Mouse (Mus musculus) liver, embryonic 14.5 days (tissue): ENCODE measurements around the gene Bcl9l. TPM values are rescaled to one million over a fixed set of nuclear protein-coding genes. Genes with fewer than 3 reads are reported as not detected.
"Not testable (repeated sequence)": the region's sequence is repeated elsewhere in the genome, so short reads cannot be mapped to it uniquely, and the experiment has no call there.

Experiments used
- ATAC-seq: fragments of 200-750 bp; cut with Nextera tagmentation; 2 replicates; pipeline ENCODE4 v1.8.0; 2017; ENCODE audit warnings: moderate number of reproducible peaks, mild to moderate bottlenecking, moderate library complexity; ENCODE audit not compliant: insufficient read depth
- DNase-seq, 3 experiments: peaks; one replicate each; pipeline ENCODE4 v3.0.0-alpha.2; 2012 to 2013; ENCODE audit warnings: low read depth in 3 of 3, low spot score in 3 of 3
- H3K27ac ChIP-seq: fragments of 300-500 bp; sonication (generic); 2 replicates; pipeline ENCODE4 v1.5.1; 2014; ENCODE audit warnings: moderate library complexity, mild to moderate bottlenecking, control low read depth, inconsistent platforms
- H3K27me3 ChIP-seq: fragments of 300-500 bp; sonication (generic); 2 replicates; pipeline ENCODE4 v1.6.1; 2014; ENCODE audit warnings: mild to moderate bottlenecking, low read length, moderate library complexity; ENCODE audit not compliant: control insufficient read depth, insufficient read depth
- H3K36me3 ChIP-seq: fragments of 300-500 bp; sonication (generic); replicated peaks from 2 replicates; pipeline ENCODE4 v1.6.1; 2014; ENCODE audit warnings: low read depth; ENCODE audit not compliant: control insufficient read depth, insufficient read depth
- H3K4me1 ChIP-seq, 2 experiments: fragments of 200-500 bp in 1 of 2; fragments of 300-500 bp in 1 of 2; sonication (generic) in 1 of 2; replicated peaks; 2 replicates each; pipeline ENCODE4 v1.6.1; 2012 to 2014; ENCODE audit warnings: antibody characterized with exemption in 1 of 2, inconsistent platforms in 1 of 2, low read length in 1 of 2; ENCODE audit not compliant: control insufficient read depth in 2 of 2, insufficient read depth in 2 of 2
- H3K4me2 ChIP-seq: fragments of 300-500 bp; sonication (generic); 2 replicates; pipeline ENCODE4 v1.6.1; 2014; ENCODE audit warnings: low read depth, mild to moderate bottlenecking, control low read depth, moderate library complexity
- H3K4me3 ChIP-seq, 2 experiments: fragments of 200-500 bp in 1 of 2; fragments of 300-500 bp in 1 of 2; sonication (generic) in 1 of 2; 2 replicates each; pipeline ENCODE4 v1.5.1; 2012 to 2014; ENCODE audit warnings: low read depth in 2 of 2, low read length in 2 of 2, mild to moderate bottlenecking in 2 of 2, control low read depth in 1 of 2, inconsistent platforms in 1 of 2, moderate library complexity in 1 of 2; ENCODE audit not compliant: insufficient read depth in 1 of 2
- H3K9ac ChIP-seq: fragments of 300-500 bp; sonication (generic); replicated peaks from 2 replicates; pipeline ENCODE4 v1.6.1; 2014; ENCODE audit warnings: mild to moderate bottlenecking, control low read depth, moderate library complexity
- H3K9me3 ChIP-seq: fragments of 300-500 bp; sonication (generic); 2 replicates; pipeline ENCODE4 v1.6.1; 2016; ENCODE audit warnings: low read length, mixed read lengths; ENCODE audit not compliant: control insufficient read depth
- CTCF ChIP-seq: IDR thresholded peaks from 2 replicates; pipeline ENCODE4 v1.5.1; 2016; ENCODE audit warnings: antibody characterized with exemption, low read depth, control low read depth
- EP300 ChIP-seq: IDR thresholded peaks from 2 replicates; pipeline ENCODE4 v1.6.1; 2016; ENCODE audit warnings: antibody characterized with exemption, low read depth
- WGBS: fragments of 180-500 bp; shearing (Covaris S2); extraction: QIAGEN DNeasy Blood & Tissue Kit; methylation state at CpG from one replicate; pipeline ENCODE4 v1.1.7; 2014; ENCODE audit not compliant: insufficient replicate concordance; 5-methylcytosine and 5-hydroxymethylcytosine counted together
- polyA plus RNA-seq, 2 experiments: library from polyadenylated mRNA; depleted of rRNA in 1 of 2; stranded (reverse) in 1 of 2; unstranded in 1 of 2; fragments of >200 nt; fragmentation: Nextera tagmentation in 1 of 2; extraction: Ambion mirVana in 1 of 2; gene quantifications; 2 replicates each; pipeline versions ENCODE4 v1.2.1 to v1.2.3; 2012 to 2014

Gene Bcl9l
- polyA plus RNA-seq (2012; rRNA removed) = 1.6 and 1.9 TPM in 2 replicates
- polyA plus RNA-seq (2014; fragmentation: Nextera tagmentation; extraction: Ambion mirVana) = 1.0 and 1.5 TPM in 2 replicates

- WGBS = 0% methylated on average over 31 of the region's 31 CpGs
- peak; percentile 49 to 57 (median 55) for DNase-seq
- Histone ChIP-seq H3K36me3 (no peaks in the 10 kb centered on the region), H3K4me1 (peaks cover 0 to 11% of the 10 kb centered on the region in 2 experiments; a peak in 3 of 4 replicates), H3K27ac (no peak within 1 kb of the TSS), H3K4me3 (peak within 1 kb of the TSS; percentile 68 to 71), H3K9me3 (no peaks in the 10 kb centered on the region), H3K4me2 (peak within 1 kb of the TSS; percentile 68), H3K27me3 (peaks cover 42% of the 10 kb centered on the region), H3K9ac (peak within 1 kb of the TSS; percentile 47)
- peak; percentile 70 for TF ChIP-seq CTCF
- no peak for TF ChIP-seq EP300
- ATAC-seq = peak; percentile 38
Observed at GRCm38 (mm10) chr9:44482552-44482951, at the start of gene Bcl9l. Gene Bcl9l (plus strand): TSS chr9:44482825.

GRCm38 (mm10) chr9:44435747-44436146 is 46.9 kb upstream of the Bcl9l start:
- ATAC-seq (no peak), DNase-seq (no peak)
- Histone ChIP-seq H3K9me3 (no peaks in the 10 kb centered on the region), H3K27me3 (no peaks in the 10 kb centered on the region), H3K9ac (no peak overlapping the region), H3K4me3 (no peak overlapping the region), H3K36me3 (no peaks in the 10 kb centered on the region), H3K4me2 (no peak overlapping the region), H3K4me1 (no peaks in the 10 kb centered on the region), H3K27ac (no peak overlapping the region)
- 17% methylated on average over 6 of the region's 6 CpGs for whole genome bisulfite sequencing
- no peak for TF ChIP-seq EP300
- TF ChIP-seq CTCF = no peak

DNA sequence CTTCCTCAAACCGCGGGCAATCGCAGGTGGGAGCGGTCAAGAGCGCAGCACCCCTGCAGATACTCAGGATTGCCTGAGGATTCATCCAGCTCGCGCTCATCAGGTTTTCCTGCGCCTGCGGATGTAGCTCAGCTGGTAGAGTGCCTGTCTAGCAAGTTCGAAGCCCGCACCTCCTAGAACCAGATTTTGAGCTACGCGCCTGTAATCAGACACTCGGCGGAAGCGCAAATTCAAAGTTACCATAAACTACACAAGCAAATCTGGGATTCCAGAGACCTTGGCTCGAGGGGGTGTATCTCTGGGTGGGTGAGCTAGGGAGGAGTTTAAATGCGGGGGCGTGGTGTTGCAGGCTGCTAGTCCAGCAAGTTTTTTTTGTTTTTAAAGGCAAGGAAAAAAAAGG is 41.7 kb upstream of the Bcl9l start, which contains the start of gene Foxr1:
Gene Foxr1, minus strand, starts transcription at position 176 of the 400 bp plus-strand sequence.
- no peak for DNase-seq
- WGBS = 60% methylated on average over 19 of the region's 19 CpGs

GRCm38 (mm10) chr9:44444402-44445025 is 38.1 kb upstream of the Bcl9l start:
- WGBS = 58% methylated on average over 7 of the region's 7 CpGs
- not testable (repeated sequence) for H3K4me3 ChIP-seq, H3K4me1 ChIP-seq, H3K4me2 ChIP-seq, ATAC-seq, DNase-seq, H3K36me3 ChIP-seq, H3K27me3 ChIP-seq, H3K9ac ChIP-seq, H3K27ac ChIP-seq, H3K9me3 ChIP-seq

More for the DNA sequence above, 41.7 kb upstream of the Bcl9l start, which contains the start of gene Foxr1:
- Histone ChIP-seq H3K4me2 (no peak within 1 kb of the TSS), H3K27ac (no peak within 1 kb of the TSS), H3K9me3 (no peaks in the 10 kb centered on the region), H3K4me3 (no peak within 1 kb of the TSS), H3K36me3 (no peaks in the 10 kb centered on the region), H3K4me1 (no peaks in the 10 kb centered on the region), H3K9ac (no peak within 1 kb of the TSS), H3K27me3 (no peaks in the 10 kb centered on the region)
- no peak for ATAC-seq
- TF ChIP-seq CTCF (no peak), EP300 (no peak)

DNA sequence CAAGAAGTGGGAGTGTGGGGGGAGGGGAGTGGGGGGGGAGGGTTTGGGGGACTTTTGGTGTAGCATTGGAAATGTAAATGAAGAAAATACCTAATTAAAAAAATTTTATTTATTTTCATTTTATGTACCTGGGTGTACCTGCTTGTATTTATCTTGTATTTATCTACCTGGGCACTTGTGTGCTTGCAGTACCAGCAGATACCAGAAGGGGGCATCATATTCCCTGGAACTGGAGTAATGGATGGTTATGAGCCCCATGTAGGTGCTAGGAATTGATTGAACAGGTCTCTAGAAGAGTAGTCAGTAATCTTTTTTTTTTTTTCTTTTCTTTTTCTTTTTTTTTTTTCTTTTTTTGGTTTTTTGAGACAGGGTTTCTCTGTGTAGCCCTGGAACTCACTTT is 32.2 kb upstream of the Bcl9l start:
- Histone ChIP-seq H3K4me1 (no peaks in the 10 kb centered on the region), H3K4me2 (no peak overlapping the region), H3K36me3 (no peaks in the 10 kb centered on the region), H3K9ac (no peak overlapping the region), H3K4me3 (no peak overlapping the region), H3K9me3 (no peaks in the 10 kb centered on the region), H3K27me3 (no peaks in the 10 kb centered on the region; the same call in 1 of the 2 replicates), H3K27ac (no peak overlapping the region)
- peak; percentile 67 for TF ChIP-seq CTCF
- TF ChIP-seq EP300 = no peak
- ATAC-seq (no peak), DNase-seq (peak in 2 of 3 experiments; percentile 20 to 27)
